Mouse (Mus musculus) heart, postnatal 0 days (tissue): ENCODE data around the gene Sox15. TPM values are rescaled to one million over a fixed set of nuclear protein-coding genes. Genes with fewer than 3 reads are reported as not detected.

ENCODE experiments used
- ATAC-seq: fragments of 200-750 bp; cut with Nextera tagmentation; 2 replicates; pipeline ENCODE4 v1.8.0; 2017; ENCODE audit warnings: low read depth, moderate number of reproducible peaks, moderate library complexity; ENCODE audit not compliant: insufficient read depth
- DNase-seq: peaks from one replicate; pipeline ENCODE4 v3.0.0-alpha.2; 2016; ENCODE audit warnings: low spot score
- H3K27ac ChIP-seq: fragments of 300-500 bp; sonication (generic); 2 replicates; pipeline ENCODE4 v1.5.1; 2014; ENCODE audit warnings: low read depth, mild to moderate bottlenecking
- H3K27me3 ChIP-seq: fragments of 300-500 bp; sonication (generic); 2 replicates; pipeline ENCODE4 v1.6.1; 2014; ENCODE audit warnings: low read length, mixed read lengths; ENCODE audit not compliant: control insufficient read depth, insufficient read depth
- H3K36me3 ChIP-seq: fragments of 300-500 bp; sonication (generic); replicated peaks from 2 replicates; pipeline ENCODE4 v1.6.1; 2014; ENCODE audit warnings: low read length, mixed read lengths; ENCODE audit not compliant: control insufficient read depth, insufficient read depth
- H3K4me1 ChIP-seq: fragments of 300-500 bp; sonication (generic); 2 replicates; pipeline ENCODE4 v1.6.1; 2014; ENCODE audit warnings: antibody characterized with exemption; ENCODE audit not compliant: control insufficient read depth, insufficient read depth
- H3K4me2 ChIP-seq: fragments of 300-500 bp; sonication (generic); 2 replicates; pipeline ENCODE4 v1.6.1; 2014; ENCODE audit warnings: low read depth, mild to moderate bottlenecking, low read length, moderate library complexity
- H3K4me3 ChIP-seq: fragments of 300-500 bp; sonication (generic); 2 replicates; pipeline ENCODE4 v1.5.1; 2014; ENCODE audit warnings: low read depth, low read length
- H3K9ac ChIP-seq: fragments of 300-500 bp; sonication (generic); replicated peaks from 2 replicates; pipeline ENCODE4 v1.6.1; 2014; ENCODE audit warnings: low read depth, low read length, mixed read lengths
- H3K9me3 ChIP-seq: fragments of 300-500 bp; sonication (generic); replicated peaks from 2 replicates; pipeline ENCODE4 v1.6.1; 2016; ENCODE audit warnings: low read length; ENCODE audit not compliant: control insufficient read depth
- CTCF ChIP-seq: IDR thresholded peaks from 2 replicates; pipeline ENCODE4 v1.5.1; 2016; ENCODE audit warnings: antibody characterized with exemption, control low read depth, low read depth
- EP300 ChIP-seq: IDR thresholded peaks from 2 replicates; pipeline ENCODE4 v1.6.1; 2016; ENCODE audit warnings: antibody characterized with exemption, low read depth
- WGBS: fragments of 180-500 bp; shearing (Covaris S2); extraction: QIAGEN DNeasy Blood & Tissue Kit; methylation state at CpG from one replicate; pipeline ENCODE4 v1.1.7; 2014; 5-methylcytosine and 5-hydroxymethylcytosine counted together
- polyA plus RNA-seq: library from polyadenylated mRNA; unstranded; fragments of >200 nt; fragmentation: Nextera tagmentation; extraction: Ambion mirVana; gene quantifications from 2 replicates; pipeline ENCODE4 v1.2.1, GENCODE M21; 2015
- total RNA-seq: library from RNA; depleted of rRNA; stranded (reverse); fragments of >200 nt; gene quantifications from 2 replicates; pipeline ENCODE4 v1.2.3, GENCODE M21; 2014; ENCODE audit warnings: low replicate concordance

The Sox15 gene
- total and polyA plus RNA-seq, 2 experiments from 2014 or later = not detected

DNA sequence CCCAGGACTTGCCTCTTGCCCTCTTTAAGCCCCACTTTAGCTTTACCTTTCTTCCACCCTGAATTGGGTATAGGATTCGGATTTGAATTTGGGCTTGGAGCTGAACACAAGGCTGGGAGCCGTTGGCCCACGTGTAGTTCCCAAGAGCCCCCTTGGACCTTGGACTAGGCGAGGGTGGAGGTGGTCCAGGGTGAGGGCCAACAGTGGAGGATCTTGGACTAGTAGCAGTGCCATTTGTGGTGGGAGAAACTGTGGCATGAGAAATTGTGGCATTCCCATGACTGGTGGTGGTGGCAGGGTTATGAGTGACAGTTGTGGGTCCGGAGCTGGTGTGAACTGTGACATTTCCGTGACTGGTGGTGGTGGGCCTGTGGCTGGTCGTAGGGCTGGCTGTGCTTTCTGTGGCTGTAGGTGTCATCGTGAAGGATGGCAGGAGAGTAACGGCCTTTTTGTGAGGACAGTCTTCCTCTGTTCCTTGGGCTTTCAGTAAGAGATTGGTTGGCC, 10.4 kb downstream of the Sox15 start:
- Histone ChIP-seq H3K4me2 (no peak overlapping the region), H3K36me3 (peaks cover 63% of the 10 kb centered on the region), H3K27me3 (no peaks in the 10 kb centered on the region), H3K4me3 (no peak overlapping the region), H3K4me1 (peaks cover 19% of the 10 kb centered on the region), H3K27ac (peak overlapping the region; percentile 53), H3K9ac (no peak overlapping the region), H3K9me3 (no peaks in the 10 kb centered on the region)
- WGBS = 66% methylated on average over 9 of the region's 9 CpGs
- no peak for TF ChIP-seq CTCF
- no peak for TF ChIP-seq EP300
- DNase-seq (no peak), ATAC-seq (no peak)

DNA sequence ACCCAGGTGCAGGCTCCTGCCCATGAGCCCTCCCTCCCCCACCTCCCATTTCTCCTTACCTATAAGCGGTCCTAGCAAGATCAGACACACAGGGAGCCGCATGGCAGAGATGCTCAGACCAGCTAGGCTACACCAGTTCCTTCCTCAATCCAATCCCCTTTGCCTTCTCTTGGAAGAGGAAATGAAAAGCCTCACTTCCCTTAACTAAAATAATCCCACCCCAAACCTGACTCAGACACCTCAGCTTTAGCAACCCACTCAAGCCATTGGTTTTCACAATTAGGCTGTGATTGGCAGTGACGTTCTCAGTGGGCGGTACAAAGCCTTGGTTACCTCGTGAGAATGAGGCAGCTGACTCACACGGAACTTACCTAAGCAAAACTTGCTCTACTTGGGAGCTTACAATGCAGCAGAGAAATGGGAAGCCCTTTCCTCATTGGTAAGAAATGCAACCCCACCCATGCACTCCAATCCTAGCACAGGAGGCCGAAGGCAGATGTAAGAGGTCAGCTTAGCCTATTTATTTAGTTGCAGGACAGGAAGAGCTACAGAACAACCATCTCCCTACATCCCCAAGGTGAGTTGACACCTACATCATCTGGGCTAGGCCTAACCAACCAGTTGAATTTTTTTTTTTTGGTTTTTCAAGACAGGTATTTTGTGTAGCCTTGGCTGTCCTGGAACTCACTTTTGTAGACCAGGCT, 11.0 kb downstream of the Sox15 start, which contains the start of gene Cd68:
Gene Cd68, minus strand, starts transcription at position 193 of the 704 bp plus-strand sequence.
- Histone ChIP-seq H3K9ac (no peak within 1 kb of the TSS), H3K4me1 (peaks cover 19% of the 10 kb centered on the region), H3K4me2 (no peak within 1 kb of the TSS), H3K9me3 (no peaks in the 10 kb centered on the region), H3K27ac (peak within 1 kb of the TSS; percentile 53), H3K4me3 (no peak within 1 kb of the TSS), H3K27me3 (no peaks in the 10 kb centered on the region), H3K36me3 (peaks cover 63% of the 10 kb centered on the region)
- DNase-seq (no peak), ATAC-seq (no peak)
- TF ChIP-seq CTCF (no peak), EP300 (0 out of 2 replicates have a peak, but pooled peaks have one; percentile 37)
- 37% methylated on average over 7 of the region's 7 CpGs for WGBS

- 89% methylated on average over 3 of the region's 3 CpGs for WGBS
- H3K9me3 ChIP-seq = no peaks in the 10 kb centered on the region
Measured at GRCm38 (mm10) chr11:69666665-69667005, 11.5 kb downstream of the Sox15 start.

DNA sequence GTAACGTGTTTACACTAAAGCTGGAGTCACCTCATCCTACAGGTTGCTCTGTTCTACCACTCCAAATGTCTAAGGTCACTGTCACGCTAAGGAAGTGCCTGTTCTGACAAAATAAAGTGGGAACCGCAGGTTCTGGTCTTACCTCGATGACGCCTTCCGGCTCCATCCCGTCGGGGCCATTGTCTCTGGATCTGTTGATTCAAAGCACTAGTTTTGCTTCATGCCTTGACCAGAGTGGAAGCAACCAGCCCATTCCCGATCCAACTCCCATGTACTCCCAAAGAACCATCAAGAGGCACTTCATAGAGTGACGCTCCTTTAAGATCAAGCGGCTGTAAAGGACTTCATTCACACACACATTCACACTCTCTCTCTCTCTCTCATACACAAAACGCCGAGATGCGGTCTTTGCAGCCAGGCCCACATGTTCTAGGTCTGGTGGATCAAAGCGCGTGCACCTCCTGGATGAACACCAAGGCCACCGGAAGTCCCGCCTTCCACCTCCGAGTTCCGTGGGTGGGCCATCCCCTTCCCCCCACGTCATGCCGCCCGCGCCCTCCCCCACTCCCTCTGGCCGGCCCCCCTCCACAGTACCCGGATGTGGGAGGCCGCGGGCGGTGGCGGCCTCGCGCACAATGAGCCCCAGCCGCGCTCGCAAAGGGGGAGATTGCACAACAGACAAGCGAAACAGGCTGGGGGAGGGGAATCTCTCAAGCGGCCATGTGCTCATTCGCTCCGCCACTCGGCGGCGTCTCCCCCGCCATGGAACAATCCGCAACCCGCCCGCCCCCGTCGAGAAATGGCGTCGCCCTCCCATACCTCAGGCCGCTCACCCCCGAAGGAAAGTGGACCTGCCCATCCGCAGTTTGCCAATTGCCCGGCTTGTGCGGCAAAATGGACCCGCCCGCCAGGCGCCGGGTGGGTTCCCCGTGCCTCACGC, 15.9 kb downstream of the Sox15 start:
- peak overlapping the region; percentile 100 for H3K27ac ChIP-seq
- peaks cover 9% of the 10 kb centered on the region for H3K4me1 ChIP-seq
- peak overlapping the region; percentile 88 for H3K4me2 ChIP-seq
- peak overlapping the region; percentile 100 for H3K4me3 ChIP-seq
- DNase-seq (peak; percentile 96), ATAC-seq (peak; percentile 76)
- H3K9me3 ChIP-seq = no peaks in the 10 kb centered on the region
- TF ChIP-seq CTCF (no peak), EP300 (peak; percentile 86)
- no peaks in the 10 kb centered on the region for H3K27me3 ChIP-seq
- peak overlapping the region; percentile 100 for H3K9ac ChIP-seq
- WGBS = 1% methylated on average over 51 of the region's 61 CpGs
- H3K36me3 ChIP-seq = peaks cover 71% of the 10 kb centered on the region

More at GRCm38 (mm10) chr11:69666665-69667005, 11.5 kb downstream of the Sox15 start:
- Histone ChIP-seq H3K4me1 (peaks cover 14% of the 10 kb centered on the region), H3K4me3 (no peak overlapping the region), H3K36me3 (peaks cover 63% of the 10 kb centered on the region), H3K27ac (no peak overlapping the region), H3K4me2 (no peak overlapping the region), H3K9ac (no peak overlapping the region), H3K27me3 (no peaks in the 10 kb centered on the region)
- TF ChIP-seq EP300 = no peak
- no peak for TF ChIP-seq CTCF
- no peak for DNase-seq
- ATAC-seq = no peak

DNA sequence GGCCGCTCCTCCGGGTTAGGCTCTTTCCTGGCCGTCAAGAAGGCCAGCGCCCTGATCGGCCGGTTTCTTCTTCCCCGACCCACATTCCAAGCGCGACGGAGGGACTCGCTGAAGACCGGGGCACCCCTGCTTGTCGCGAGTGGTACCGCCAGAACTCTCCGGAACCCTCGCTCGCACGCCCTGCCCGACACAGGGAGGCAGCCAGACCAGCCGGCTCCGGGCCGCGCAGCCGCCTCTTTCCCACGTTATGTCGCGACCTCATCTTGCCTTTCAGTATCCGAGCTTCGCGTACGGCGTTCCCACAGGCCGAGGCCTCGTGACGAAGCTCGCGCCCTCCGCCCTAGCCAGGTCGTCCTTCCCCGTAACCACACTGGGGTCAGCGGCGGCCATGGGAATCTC, 16.6 kb downstream of the Sox15 start:
- Histone ChIP-seq H3K27ac (peak overlapping the region; percentile 100), H3K36me3 (peaks cover 71% of the 10 kb centered on the region), H3K9me3 (no peaks in the 10 kb centered on the region), H3K27me3 (no peaks in the 10 kb centered on the region), H3K4me3 (peak overlapping the region; percentile 100), H3K9ac (peak overlapping the region; percentile 100), H3K4me2 (peak overlapping the region; percentile 88), H3K4me1 (peaks cover 9% of the 10 kb centered on the region)
- WGBS = under 1% methylated on average over 43 of the region's 43 CpGs
- ATAC-seq (peak; percentile 3), DNase-seq (no peak)
- no peak for TF ChIP-seq CTCF
- no peak for TF ChIP-seq EP300
